Comparison of ENCODE assay signal across 8 mouse cellular contexts in the genomic region with DNA sequence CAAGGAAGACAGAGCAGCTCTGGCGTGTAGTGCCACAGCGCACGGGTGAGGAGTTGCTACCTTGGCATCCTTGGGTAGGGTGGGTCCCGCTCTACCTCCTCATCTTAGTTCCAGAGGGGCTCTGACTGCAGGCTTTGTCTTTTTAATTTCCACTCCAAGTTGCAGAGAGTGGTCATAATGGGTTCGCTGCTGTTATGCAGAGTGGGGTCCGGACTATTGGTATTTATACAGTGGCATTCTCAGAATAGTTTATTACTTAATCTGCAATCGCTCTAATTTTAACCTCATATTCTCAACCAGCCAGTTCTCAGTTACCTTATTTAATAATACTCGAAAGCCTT. TPM values are rescaled to one million over a fixed set of nuclear protein-coding genes. Genes with fewer than 3 reads are reported as not detected.
A peak's percentile ranks its signal among the peaks of the same experiment; 100 is the strongest.
DNase-seq lines count a peak whose midpoint lies in the region; ATAC-seq and TF ChIP-seq lines count a peak whose summit lies in the region.

No protein-coding gene starts in this region.

- H3K27ac ChIP-seq in heart, embryonic 10.5 days = peak overlapping the region; percentile 80
- H3K27ac ChIP-seq in ES-Bruce4 (ENCODE audit: insufficient read depth, low read length) = no peak overlapping the region
- H3K27ac ChIP-seq in forebrain, postnatal 0 days (ENCODE audit: low read depth, low read length) = peak overlapping the region; percentile 62; the same call in 1 of the 2 replicates
- H3K27ac ChIP-seq in liver, embryonic 15.5 days (replicated peaks) = no peak overlapping the region

- peaks cover 22% of the 10 kb centered on the region for H3K27me3 ChIP-seq in heart, embryonic 10.5 days (ENCODE audit: insufficient read depth, poor library complexity, severe bottlenecking)
- H3K27me3 ChIP-seq in ES-Bruce4 (ENCODE audit: control insufficient read depth, insufficient read depth, low read length, poor library complexity, severe bottlenecking) = no peaks in the 10 kb centered on the region
- H3K27me3 ChIP-seq in forebrain, postnatal 0 days (ENCODE audit: insufficient read depth, low read length) = no peaks in the 10 kb centered on the region
- H3K27me3 ChIP-seq in liver, embryonic 15.5 days = peaks cover 24% of the 10 kb centered on the region

- intact Hi-C loops in heart, postnatal 36 days (cut with DNase I) = loop anchor here (1.0 to 10.0 kb wide), 2 partner anchors 35 to 156 kb away; no protein-coding TSS in a partner anchor
- intact Hi-C loops in left cerebral cortex, postnatal 25 days (cut with DNase I) = loop anchor here (10.0 kb wide), 1 partner anchor 156 kb away; no protein-coding TSS in a partner anchor

- H3K4me1 ChIP-seq in heart, embryonic 10.5 days = peaks cover 4% of the 10 kb centered on the region; the same call in 1 of the 2 replicates
- H3K4me1 ChIP-seq in ES-Bruce4 (ENCODE audit: control insufficient read depth, insufficient read depth, low read length) = peaks cover 3% of the 10 kb centered on the region
- H3K4me1 ChIP-seq in forebrain, postnatal 0 days (ENCODE audit: insufficient read depth) = peaks cover 8% of the 10 kb centered on the region
- no peaks in the 10 kb centered on the region for H3K4me1 ChIP-seq in liver, embryonic 15.5 days (replicated peaks)

- peak overlapping the region; percentile 71 for H3K4me2 ChIP-seq in forebrain, postnatal 0 days (ENCODE audit: low read depth)
- H3K4me2 ChIP-seq in liver, embryonic 15.5 days = peak overlapping the region; percentile 46

- no peak for TF ChIP-seq POLR2A in ES-Bruce4 (IDR thresholded peaks at IDR 0.05; ENCODE audit: insufficient read depth, low read length)

- WGBS in heart, embryonic 10.5 days = 23% methylated on average over 8 of the region's 8 CpGs
- WGBS in forebrain, postnatal 0 days = 14% methylated on average over 8 of the region's 8 CpGs
- 23% methylated on average over 8 of the region's 8 CpGs for WGBS in liver, embryonic 15.5 days (ENCODE audit: insufficient replicate concordance)

- no peaks in the 10 kb centered on the region for H3K36me3 ChIP-seq in heart, embryonic 10.5 days
- no peaks in the 10 kb centered on the region for H3K36me3 ChIP-seq in ES-Bruce4 (ENCODE audit: control insufficient read depth, insufficient read depth, low read length, poor library complexity, severe bottlenecking)
- H3K36me3 ChIP-seq in forebrain, postnatal 0 days (ENCODE audit: insufficient read depth) = no peaks in the 10 kb centered on the region
- H3K36me3 ChIP-seq in liver, embryonic 15.5 days (replicated peaks) = no peaks in the 10 kb centered on the region

- H3K9ac ChIP-seq in ES-Bruce4 (ENCODE audit: low read depth, poor library complexity, severe bottlenecking) = no peak overlapping the region
- H3K9ac ChIP-seq in forebrain, postnatal 0 days = peak overlapping the region; percentile 82
- H3K9ac ChIP-seq in liver, embryonic 15.5 days = no peak overlapping the region

- H3K9me3 ChIP-seq in heart, embryonic 10.5 days = no peaks in the 10 kb centered on the region
- H3K9me3 ChIP-seq in ES-Bruce4 (replicated peaks; ENCODE audit: control insufficient read depth, insufficient read depth, low read length, poor library complexity, severe bottlenecking) = no peaks in the 10 kb centered on the region
- no peaks in the 10 kb centered on the region for H3K9me3 ChIP-seq in forebrain, postnatal 0 days (ENCODE audit: low read length)
- H3K9me3 ChIP-seq in liver, embryonic 15.5 days (replicated peaks) = no peaks in the 10 kb centered on the region

- no peak for TF ChIP-seq EP300 in ES-Bruce4 (IDR thresholded peaks at IDR 0.05; ENCODE audit: insufficient read depth, low read depth, low read length)

- no peak for ATAC-seq in forebrain, postnatal 0 days
- no peak for ATAC-seq in liver, embryonic 15.5 days (ENCODE audit: insufficient read depth)

- no peak for DNase-seq in heart, embryonic 10.5 days (ENCODE audit: low spot score)
- DNase-seq in heart, postnatal 36 days = no peak
- DNase-seq in forebrain, postnatal 0 days = no peak
- no peak for DNase-seq in urinary bladder, postnatal 4 days (ENCODE audit: low spot score in 2 of 2)
- DNase-seq in cerebellum, postnatal 4 days (ENCODE audit: low spot score in 2 of 2) = no peak
- no peak for DNase-seq in left cerebral cortex, postnatal 25 days (ENCODE audit: low spot score in 2 of 2)

- H3K4me3 ChIP-seq in heart, embryonic 10.5 days = peak overlapping the region; percentile 63
- H3K4me3 ChIP-seq in ES-Bruce4 (ENCODE audit: low read depth, low read length) = peak overlapping the region; percentile 61
- peak overlapping the region; percentile 71 for H3K4me3 ChIP-seq in forebrain, postnatal 0 days (ENCODE audit: low read depth, low read length)
- H3K4me3 ChIP-seq in liver, embryonic 15.5 days (replicated peaks) = peak overlapping the region; percentile 31

- TF ChIP-seq CTCF in ES-Bruce4 (IDR thresholded peaks at IDR 0.05; ENCODE audit: low read depth, low read length) = no peak
- no peak for TF ChIP-seq CTCF in forebrain, postnatal 0 days (IDR thresholded peaks at IDR 0.05; ENCODE audit: low read depth)

RNA-seq across cellular contexts. Expression of a gene that starts 0.4 kb away (rescaled TPM):
- 2.8 and 3.8 TPM in 2 replicates for polyA plus RNA-seq in heart, embryonic 10.5 days (2016; fragmentation: Nextera tagmentation; extraction: Ambion mirVana)
- 10 to 100 TPM; 27.0 to 31.9 TPM for total RNA-seq in heart, postnatal 36 days (2021)
- 11.5 and 13.3 TPM in 2 replicates for polyA plus RNA-seq in ES-Bruce4 (2011; ENCODE audit: insufficient read depth, insufficient read length, low read depth, missing spikeins)
- 38.3 TPM in 2 replicates for total RNA-seq in forebrain, postnatal 0 days (2014; rRNA removed)
- 3.1 and 5.3 TPM in 2 replicates for polyA plus RNA-seq in forebrain, postnatal 0 days (2015; fragmentation: Nextera tagmentation; extraction: Ambion mirVana)
- polyA plus RNA-seq in liver, embryonic 15.5 days (2015; fragmentation: Nextera tagmentation; extraction: Ambion mirVana) = 1.1 and 1.3 TPM in 2 replicates
- 10 to 100 TPM; 59.7 to 68.4 TPM for total RNA-seq in left cerebral cortex, postnatal 25 days (2021)

Comparison
In these comparisons a context has a peak if more than half of its experiments do, and no peak if none do; other contexts are left out.
1. H3K27ac ChIP-seq: peak in heart, embryonic 10.5 days (single experiment) and forebrain, postnatal 0 days (single experiment); none in ES-Bruce4 (single experiment) and liver, embryonic 15.5 days (single experiment).
2. Peak in every context shown above with its lines, with median percentiles within 50 percentile points of each other: H3K4me3 ChIP-seq.